Mouse (Mus musculus): ENCODE results near the gene Rnf10. TPM values are rescaled to one million over a fixed set of nuclear protein-coding genes. Genes with fewer than 3 reads are reported as not detected.
"Not testable (repeated sequence)": the region's sequence is repeated elsewhere in the genome, so short reads cannot be mapped to it uniquely, and the experiment has no call there.

Rnf10 gene
- total RNA-seq (2021): 100 to 1,000 TPM; 252 to 257 TPM

GRCm38 (mm10) chr5:115272812-115273548, at the start of gene Rnf10:
Gene Rnf10, minus strand, starts transcription at chr5:115272898.
- DNase-seq (ENCODE audit: extremely low spot score in 1 of 2, low spot score in 1 of 2): peak; percentile 97 to 99

DNA sequence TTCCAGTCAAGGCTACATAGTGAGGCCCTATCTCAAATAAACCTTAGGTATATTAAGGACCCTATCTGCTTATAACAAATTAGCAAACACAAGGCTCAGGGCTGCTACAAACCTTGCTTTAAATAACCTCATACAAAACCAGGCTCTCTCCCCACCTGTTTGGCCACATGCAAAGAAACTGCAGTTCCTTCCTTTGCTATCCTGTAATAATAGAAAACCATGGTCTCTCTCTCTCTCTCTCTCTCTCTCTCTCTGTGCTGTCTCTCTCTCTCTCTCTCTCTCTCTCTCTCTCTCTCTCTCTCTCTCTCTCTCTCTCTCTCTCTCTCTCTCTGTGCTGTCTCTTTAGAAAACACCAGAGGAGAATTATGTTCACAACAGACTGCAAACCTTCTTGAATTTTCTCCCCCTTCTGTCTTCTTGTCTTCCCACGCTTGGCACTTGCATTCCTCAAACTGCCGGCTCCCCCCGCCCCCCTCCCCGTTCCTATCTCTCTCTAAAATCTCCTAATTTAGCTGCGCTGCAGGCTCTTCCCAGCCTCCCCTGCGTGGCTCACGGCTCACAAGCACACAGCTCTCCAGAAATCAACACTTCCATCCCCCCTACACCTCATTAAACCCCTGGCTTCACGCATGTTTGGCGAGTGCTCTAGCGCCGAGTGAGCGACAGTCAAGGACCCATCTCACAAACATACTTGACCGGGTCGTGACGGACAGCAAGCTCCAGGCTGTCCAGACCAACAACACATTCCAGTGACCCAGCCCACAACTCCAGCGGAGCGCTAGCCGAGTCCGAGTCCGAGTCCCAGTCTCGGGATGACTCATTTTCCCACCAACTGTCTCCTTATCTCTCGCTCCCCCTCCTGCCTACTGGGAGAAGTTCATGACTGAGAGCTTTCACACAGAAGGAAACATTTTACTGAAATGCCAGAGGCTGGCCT, 46.6 kb upstream of the Rnf10 start:
- peak; percentile 31 to 50 for DNase-seq (ENCODE audit: extremely low spot score in 1 of 2, low spot score in 1 of 2)

- DNase-seq (ENCODE audit: extremely low spot score in 1 of 2, low spot score in 1 of 2): no peak
Observed at GRCm38 (mm10) chr5:115317645-115318328, 45.1 kb upstream of the Rnf10 start.

- no peak for DNase-seq (ENCODE audit: extremely low spot score in 1 of 2, low spot score in 1 of 2)
Observed at GRCm38 (mm10) chr5:115316968-115317644, 44.4 kb upstream of the Rnf10 start.

- no peak for DNase-seq (ENCODE audit: extremely low spot score in 1 of 2, low spot score in 1 of 2)
Observed at GRCm38 (mm10) chr5:115313668-115313943, 40.9 kb upstream of the Rnf10 start.

DNA sequence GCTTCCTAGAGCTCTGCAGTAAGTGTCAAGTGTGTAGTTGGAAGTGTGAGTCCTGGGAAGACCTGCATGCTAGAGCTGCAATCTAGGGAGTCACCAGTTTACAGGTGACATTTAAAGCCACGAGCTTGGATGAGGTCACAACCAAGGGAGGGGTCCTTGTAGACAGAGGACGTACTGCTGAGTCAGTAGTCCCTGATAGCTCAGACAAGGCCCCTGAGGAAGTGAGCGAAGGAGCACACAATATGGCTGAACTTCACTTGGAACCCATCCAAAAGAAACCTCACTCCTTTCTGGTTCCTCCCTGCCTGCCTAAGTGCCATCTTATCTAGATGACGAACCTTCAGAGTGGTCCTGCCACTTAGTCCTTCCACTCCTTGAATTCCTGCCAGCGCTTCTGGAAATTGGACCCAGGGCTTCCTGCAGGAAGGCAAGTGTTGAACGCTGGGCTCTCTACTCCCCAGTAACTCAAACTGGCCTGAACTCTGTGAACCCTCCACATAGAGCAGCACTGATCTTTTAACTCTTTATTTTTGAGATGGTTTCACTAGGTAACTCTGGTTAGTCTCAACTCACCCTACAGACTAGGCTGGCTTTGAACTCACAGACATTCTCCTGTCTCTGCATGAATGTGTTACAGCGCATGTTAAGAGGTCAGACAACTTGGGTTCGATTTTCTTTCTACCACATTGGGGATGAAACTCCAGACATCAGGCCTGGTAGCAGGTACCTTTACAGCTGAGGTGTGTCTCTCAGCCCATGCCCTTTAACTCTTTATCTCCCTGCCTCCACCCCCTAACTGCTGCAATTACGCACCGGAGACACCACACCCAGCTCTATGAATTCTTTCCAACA, 40.3 kb upstream of the Rnf10 start:
- no peak for DNase-seq (ENCODE audit: extremely low spot score in 1 of 2, low spot score in 1 of 2)

DNA sequence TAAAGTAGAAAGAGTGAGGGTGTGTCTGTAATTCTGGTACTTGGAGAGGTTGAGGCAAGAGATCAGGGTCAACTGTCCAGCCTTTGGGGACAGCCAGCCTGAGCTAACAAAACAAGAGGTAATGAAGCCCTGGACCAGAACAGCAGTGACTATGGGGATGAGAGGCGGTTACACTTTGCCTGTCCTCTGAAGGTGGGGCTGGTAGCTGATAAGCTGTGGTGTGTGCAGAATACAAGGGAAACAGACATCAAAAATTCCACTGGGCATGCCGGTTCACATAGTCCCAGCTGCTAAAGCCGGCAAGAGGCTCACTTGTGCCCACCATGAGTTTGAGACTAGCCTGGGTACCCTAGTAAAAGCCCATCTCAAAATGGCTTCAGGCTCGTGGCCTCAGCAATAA, 39.7 kb upstream of the Rnf10 start:
- no peak for DNase-seq (ENCODE audit: extremely low spot score in 1 of 2, low spot score in 1 of 2)

- not testable (repeated sequence) for DNase-seq (ENCODE audit: extremely low spot score in 1 of 2, low spot score in 1 of 2)
Observed at GRCm38 (mm10) chr5:115302190-115302589, 29.5 kb upstream of the Rnf10 start.

- no peak for DNase-seq (ENCODE audit: extremely low spot score in 1 of 2, low spot score in 1 of 2)
Observed at GRCm38 (mm10) chr5:115301615-115302014, 28.9 kb upstream of the Rnf10 start.

DNA sequence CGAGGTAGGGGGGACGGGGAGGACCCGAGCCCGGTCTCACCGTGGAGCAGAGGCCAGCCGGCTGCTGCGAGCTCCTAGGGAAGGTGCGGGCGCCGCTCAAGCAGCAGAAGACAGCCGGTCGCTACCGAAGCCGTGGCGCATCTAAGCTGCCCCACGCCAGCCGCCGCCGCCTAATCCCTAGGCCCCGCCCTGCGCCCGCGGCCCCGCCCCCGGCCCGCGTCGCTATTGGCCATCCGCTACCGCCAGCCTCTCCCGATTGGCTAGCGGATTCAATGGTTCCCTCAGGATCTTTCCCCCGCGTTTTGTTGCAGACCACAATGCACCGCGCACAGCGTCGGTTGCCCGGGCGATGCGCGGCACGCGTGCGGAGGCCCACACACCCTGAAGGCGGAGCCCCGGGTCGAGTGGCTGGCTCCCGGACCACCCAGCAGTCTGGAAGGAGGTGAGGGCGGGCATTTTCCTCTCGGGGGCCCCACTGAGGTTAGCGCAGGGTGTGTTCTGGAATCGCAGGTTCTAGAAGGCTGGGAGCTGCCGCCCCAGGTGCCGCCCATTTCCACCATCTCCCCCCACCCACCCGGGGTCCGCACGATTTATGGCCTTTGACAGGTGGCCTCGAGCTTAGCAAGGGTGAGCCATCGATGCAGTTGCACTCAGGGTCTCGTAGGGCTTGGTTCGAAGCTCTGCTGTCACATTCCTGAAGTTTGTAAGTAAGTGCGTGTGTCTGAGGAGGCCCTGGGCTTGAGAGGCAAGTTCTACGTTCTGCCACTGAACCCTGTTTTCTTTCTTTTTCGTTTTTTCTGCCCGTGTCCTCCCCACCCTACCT, 28.3 kb upstream of the Rnf10 start, which contains the start of gene Dynll1:
Gene Dynll1 (minus strand): TSS at position 208 of the 823 bp plus-strand sequence.
- peak; percentile 100 for DNase-seq (ENCODE audit: extremely low spot score in 1 of 2, low spot score in 1 of 2)

GRCm38 (mm10) chr5:115300035-115300744, 27.5 kb upstream of the Rnf10 start:
- DNase-seq (ENCODE audit: extremely low spot score in 1 of 2, low spot score in 1 of 2): peak; percentile 51 to 53

- no peak for DNase-seq (ENCODE audit: extremely low spot score in 1 of 2, low spot score in 1 of 2)
Observed at GRCm38 (mm10) chr5:115296347-115296746, 23.6 kb upstream of the Rnf10 start.

DNA sequence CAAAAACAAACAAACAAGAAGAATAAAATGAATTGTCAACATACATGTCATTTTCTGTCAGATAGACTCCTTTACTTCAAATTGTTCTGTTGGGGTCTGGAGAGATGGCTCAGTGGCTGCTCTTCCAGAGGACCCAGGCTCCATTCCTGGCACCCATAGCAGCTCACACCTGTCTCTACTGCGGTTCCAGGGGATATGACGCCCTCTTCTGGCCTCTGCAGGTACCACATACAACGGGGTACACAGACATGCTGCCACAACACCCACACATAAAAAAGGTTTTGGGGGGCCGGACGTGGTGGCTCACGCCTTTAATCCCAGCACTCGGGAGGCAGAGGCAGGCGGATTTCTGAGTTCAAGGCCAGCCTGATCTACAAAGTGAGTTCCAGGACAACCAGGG, 21.5 kb upstream of the Rnf10 start:
- no peak for DNase-seq (ENCODE audit: extremely low spot score in 1 of 2, low spot score in 1 of 2)

DNA sequence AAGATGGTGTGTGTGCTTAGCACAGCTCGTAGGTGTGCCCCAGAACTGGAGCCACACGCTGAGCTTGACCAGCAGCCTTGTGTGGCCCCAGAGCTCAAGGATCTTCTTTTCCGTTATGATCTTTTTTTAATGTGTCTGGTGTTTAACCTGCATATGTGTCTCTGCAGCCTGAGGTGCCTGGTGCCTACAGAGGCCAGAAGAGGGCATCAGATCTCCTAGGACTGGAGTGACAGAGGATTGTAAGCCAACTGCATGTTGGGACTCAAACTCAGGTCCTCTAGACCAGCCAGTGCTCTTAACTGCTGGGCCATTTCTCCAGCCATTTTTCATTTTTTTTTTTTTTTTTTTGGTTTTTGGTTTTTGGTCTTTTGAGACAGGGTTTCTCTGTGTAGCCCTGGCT, 12.0 kb upstream of the Rnf10 start:
- DNase-seq (ENCODE audit: extremely low spot score in 1 of 2, low spot score in 1 of 2): no peak

DNA sequence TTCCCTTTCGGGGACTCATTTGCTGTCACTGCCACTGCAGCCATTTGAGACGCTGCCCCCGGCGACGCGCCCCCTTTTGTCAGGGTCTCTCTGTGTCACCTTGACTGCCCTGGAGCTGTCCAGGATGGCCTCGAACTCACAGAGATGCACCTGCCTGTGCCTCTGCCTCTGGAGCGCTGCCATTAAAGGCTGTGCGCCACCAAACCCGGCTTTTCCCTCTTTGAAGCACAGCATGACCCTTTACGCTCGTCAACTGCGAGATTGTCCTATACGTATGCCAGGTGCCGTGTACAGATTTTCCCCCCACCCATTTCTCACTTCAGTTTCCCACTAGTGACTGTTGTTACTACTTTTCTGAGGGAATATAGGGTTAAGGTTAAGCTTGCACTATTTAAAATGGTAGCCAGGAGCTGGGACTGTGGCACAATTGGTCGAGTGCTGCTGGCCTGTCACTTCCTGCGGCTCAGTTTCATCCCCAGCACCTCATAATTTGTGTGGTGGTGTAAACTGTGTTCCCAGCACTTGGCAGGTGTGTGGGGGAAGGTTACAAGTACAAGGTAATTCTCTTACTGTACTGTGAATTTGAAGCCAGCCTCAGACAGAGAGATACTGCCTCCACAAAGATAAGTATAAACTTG, 7.5 kb upstream of the Rnf10 start:
- DNase-seq (ENCODE audit: extremely low spot score in 1 of 2, low spot score in 1 of 2): no peak

DNA sequence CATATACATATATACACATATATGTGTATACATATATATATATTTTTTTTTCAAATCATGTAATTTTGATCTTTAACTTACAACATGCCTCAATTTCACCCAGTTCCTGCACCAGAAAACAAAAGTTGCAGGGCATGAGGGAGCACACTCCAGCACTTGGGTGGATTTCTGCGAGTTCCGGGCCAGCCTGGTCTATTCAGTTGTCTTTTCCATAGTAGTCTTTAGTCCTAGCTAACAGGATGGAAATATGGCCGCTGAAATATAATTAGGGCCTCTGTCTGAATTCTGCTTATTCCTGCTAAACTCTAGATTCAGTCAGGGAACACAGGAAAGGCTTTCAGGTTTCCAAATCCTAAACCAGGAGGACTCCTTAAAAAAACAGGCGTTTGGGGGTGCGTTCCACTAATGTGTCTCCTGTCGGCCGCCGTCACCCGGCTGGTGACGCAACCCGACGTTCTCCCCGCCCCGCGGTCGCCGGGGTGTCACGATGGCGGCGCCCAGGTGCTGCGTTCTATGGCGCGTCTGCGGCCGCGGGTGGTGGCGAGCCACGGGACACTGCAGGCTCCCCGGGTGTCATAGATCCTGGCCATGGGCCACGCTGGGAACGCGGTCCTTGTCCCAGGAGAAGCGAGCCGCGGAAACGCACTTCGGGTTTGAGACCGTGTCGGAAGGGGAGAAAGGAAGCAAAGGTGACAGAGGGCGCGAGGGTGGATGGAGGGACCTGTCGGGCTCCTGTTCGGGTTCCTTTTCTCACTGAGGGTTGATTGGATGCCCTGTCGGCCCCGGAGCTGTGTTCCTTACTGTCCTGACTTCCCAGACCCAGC, 6.7 kb upstream of the Rnf10 start, which contains the start of gene Coq5:
Gene Coq5 (plus strand): TSS at position 441 of the 824 bp plus-strand sequence.
- DNase-seq (ENCODE audit: extremely low spot score in 1 of 2, low spot score in 1 of 2): peak; percentile 78 to 88

- DNase-seq (ENCODE audit: extremely low spot score in 1 of 2, low spot score in 1 of 2): no peak
Observed at GRCm38 (mm10) chr5:115278785-115279184, 6.1 kb upstream of the Rnf10 start.

All from layer of hippocampus, postnatal 25 days (tissue).